Mouse (Mus musculus) megakaryocyte, embryonic 14.5 days (primary cell): ENCODE data around the gene Tnk1. TPM values are rescaled to one million over a fixed set of nuclear protein-coding genes. Genes with fewer than 3 reads are reported as not detected.

Experiments used
- H3K27me3 ChIP-seq: replicated peaks from 2 replicates; pipeline ENCODE3; 2012; ENCODE audit warnings: inconsistent platforms
- H3K36me3 ChIP-seq: replicated peaks from 2 replicates; pipeline ENCODE3; 2012; ENCODE audit warnings: low read length, inconsistent platforms, mixed read lengths
- H3K4me1 ChIP-seq: 2 replicates; pipeline ENCODE4 v1.6.1; 2012; ENCODE audit warnings: inconsistent platforms
- H3K4me3 ChIP-seq: replicated peaks from 2 replicates; pipeline ENCODE3; 2012; ENCODE audit warnings: moderate library complexity, mild to moderate bottlenecking, inconsistent platforms
- H3K9me3 ChIP-seq: 2 replicates; pipeline ENCODE4 v1.6.1; 2012; ENCODE audit warnings: inconsistent platforms
- FLI1 ChIP-seq: IDR thresholded peaks from 2 replicates; pipeline ENCODE4 v1.6.1; 2012; ENCODE audit warnings: low read length, inconsistent platforms, mixed read lengths
- GATA1 ChIP-seq: IDR thresholded peaks from 3 replicates; pipeline ENCODE4 v1.6.1; 2012; ENCODE audit warnings: mixed read lengths, low read length, inconsistent platforms, borderline replicate concordance
- polyA plus RNA-seq: library from polyadenylated mRNA; stranded (reverse); fragments of >175 nt; gene quantifications from 2 replicates; pipeline ENCODE4 v1.2.3, GENCODE M21; 2012; ENCODE audit warnings: low replicate concordance; ENCODE audit not compliant: insufficient read depth

The Tnk1 gene
- polyA plus RNA-seq, 1 experiment, result not detected

- Histone ChIP-seq H3K27me3 (peaks cover 78% of the 10 kb centered on the region), H3K4me1 (peaks cover 45% of the 10 kb centered on the region), H3K4me3 (no peak within 1 kb of the TSS), H3K36me3 (no peaks in the 10 kb centered on the region), H3K9me3 (peaks cover 2% of the 10 kb centered on the region)
- TF ChIP-seq GATA1 (no peak), FLI1 (no peak)
Measured at GRCm38 (mm10) chr11:69804972-69805909, 53.3 kb downstream of the Tnk1 start, which contains the start of gene Tmem102. Tmem102 (minus strand) TSS chr11:69805624.

- Histone ChIP-seq H3K9me3 (peaks cover 2% of the 10 kb centered on the region; the same call in 1 of the 2 replicates), H3K4me3 (no peak overlapping the region), H3K36me3 (no peaks in the 10 kb centered on the region), H3K27me3 (peaks cover 83% of the 10 kb centered on the region), H3K4me1 (peaks cover 51% of the 10 kb centered on the region)
- TF ChIP-seq GATA1 (no peak), FLI1 (no peak)
Measured at GRCm38 (mm10) chr11:69804652-69804940, 53.9 kb downstream of the Tnk1 start.

DNA sequence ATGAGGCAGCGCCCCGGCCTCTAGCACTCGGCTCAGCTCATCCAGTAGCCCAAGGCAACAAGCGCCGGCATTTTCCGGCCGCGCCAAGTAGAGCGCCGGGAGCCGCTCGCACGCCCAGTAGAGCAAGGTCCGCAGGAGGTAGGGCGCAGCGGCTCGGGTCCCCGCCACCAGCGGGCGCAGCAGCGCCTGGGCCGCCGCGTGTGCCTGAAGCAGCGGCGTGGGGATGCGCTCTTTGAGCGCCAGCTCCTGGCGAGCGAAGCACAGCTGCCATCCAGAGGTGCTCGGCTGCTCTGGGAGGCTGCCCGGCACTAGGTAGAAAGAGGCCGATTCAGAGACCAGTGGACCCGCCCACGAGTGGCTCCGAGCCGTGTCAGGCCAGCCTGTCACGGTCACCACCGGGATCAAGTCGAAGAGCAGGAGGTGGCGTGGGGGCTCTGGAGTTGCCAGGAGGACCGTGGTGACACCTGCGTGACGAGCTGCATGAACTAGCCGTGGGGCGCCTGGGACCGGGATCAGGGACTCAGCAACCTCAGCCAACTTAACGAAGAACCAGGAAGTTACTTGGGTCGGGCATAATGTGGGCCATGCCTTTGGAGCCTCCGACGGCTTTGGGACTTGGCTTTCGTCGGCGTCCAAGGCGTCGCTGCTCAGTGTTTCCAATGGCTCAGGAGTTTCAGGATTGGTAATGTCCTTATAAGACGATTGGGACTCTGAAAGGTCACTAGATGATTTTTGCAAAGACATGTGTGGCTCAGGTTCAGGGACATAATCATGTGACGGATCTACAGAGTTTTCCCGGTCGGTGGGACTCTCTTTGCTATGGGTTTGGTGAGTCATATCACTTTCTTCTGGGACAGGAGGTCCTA lies 54.5 kb downstream of the Tnk1 start:
- peaks cover 2% of the 10 kb centered on the region; the same call in 1 of the 2 replicates for H3K9me3 ChIP-seq
- TF ChIP-seq FLI1 (no peak), GATA1 (no peak)
- H3K4me3 ChIP-seq, result peak overlapping the region; percentile 90
- H3K36me3 ChIP-seq, result no peaks in the 10 kb centered on the region
- peaks cover 56% of the 10 kb centered on the region for H3K4me1 ChIP-seq
- H3K27me3 ChIP-seq, result peaks cover 84% of the 10 kb centered on the region

GRCm38 (mm10) chr11:69803328-69803727 lies 55.2 kb downstream of the Tnk1 start:
- H3K4me3 ChIP-seq, result peak overlapping the region; percentile 90
- H3K9me3 ChIP-seq, result peaks cover 2% of the 10 kb centered on the region; the same call in 1 of the 2 replicates
- no peak for TF ChIP-seq FLI1
- no peak for TF ChIP-seq GATA1
- H3K36me3 ChIP-seq, result no peaks in the 10 kb centered on the region
- H3K4me1 ChIP-seq, result peaks cover 57% of the 10 kb centered on the region
- peaks cover 87% of the 10 kb centered on the region for H3K27me3 ChIP-seq

DNA sequence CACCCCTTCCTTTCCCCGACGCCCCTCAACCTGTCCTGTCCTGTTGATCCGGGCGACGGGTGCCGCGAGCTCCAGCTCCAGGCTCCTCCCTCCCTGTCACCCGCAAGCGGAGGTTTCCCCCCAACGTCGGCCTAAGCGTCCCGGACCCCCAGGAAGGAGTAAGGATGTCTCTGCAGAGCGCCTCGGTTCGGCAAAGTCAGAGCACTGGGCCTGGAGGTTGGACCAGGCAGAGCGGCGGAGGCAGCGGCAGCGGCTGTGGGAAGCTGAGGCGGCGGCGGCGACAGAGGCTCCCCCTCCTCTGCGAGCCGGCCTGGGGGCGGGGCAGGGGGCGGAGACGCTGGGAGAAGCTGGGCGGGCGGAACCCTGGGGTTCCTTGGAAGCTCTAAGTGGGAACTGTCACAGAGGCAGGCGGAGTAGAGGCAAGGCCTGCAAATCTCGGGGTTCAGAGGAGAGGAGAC lies 55.9 kb downstream of the Tnk1 start:
- H3K4me1 ChIP-seq, result peaks cover 62% of the 10 kb centered on the region
- H3K27me3 ChIP-seq, result peaks cover 91% of the 10 kb centered on the region
- H3K36me3 ChIP-seq, result no peaks in the 10 kb centered on the region
- TF ChIP-seq FLI1 (no peak), GATA1 (no peak)
- H3K9me3 ChIP-seq, result peaks cover 2% of the 10 kb centered on the region; the same call in 1 of the 2 replicates
- peak overlapping the region; percentile 90 for H3K4me3 ChIP-seq

- Histone ChIP-seq H3K4me3 (peak within 1 kb of the TSS; percentile 90), H3K36me3 (no peaks in the 10 kb centered on the region), H3K9me3 (peaks cover under 1% of the 10 kb centered on the region; the same call in 1 of the 2 replicates), H3K4me1 (peaks cover 65% of the 10 kb centered on the region), H3K27me3 (peaks cover 92% of the 10 kb centered on the region)
- no peak for TF ChIP-seq GATA1
- no peak for TF ChIP-seq FLI1
Measured at GRCm38 (mm10) chr11:69801379-69801977, 57.1 kb downstream of the Tnk1 start, which contains the start of gene Fgf11. Fgf11 (minus strand) TSS chr11:69801857.

Other genes with a start within 250 kb of the Tnk1 start
- gene Shbg, start 240.8 kb downstream of the Tnk1 start, polyA plus RNA-seq, result not detected in 2 replicates
- gene Sat2, start 236.7 kb downstream of the Tnk1 start, polyA plus RNA-seq, result not detected in 2 replicates
- gene Fxr2, start 225.7 kb downstream of the Tnk1 start, polyA plus RNA-seq, result 65.7 and 84.9 TPM in 2 replicates
- gene Sox15, start 203.4 kb downstream of the Tnk1 start, polyA plus RNA-seq, result not detected in 2 replicates
- gene Mpdu1, start 196.1 kb downstream of the Tnk1 start, polyA plus RNA-seq, result 16.2 and 31.6 TPM in 2 replicates
- gene Cd68, start 192.6 kb downstream of the Tnk1 start, polyA plus RNA-seq, result 8.7 and 128 TPM in 2 replicates
- 144 and 601 TPM in 2 replicates for gene Eif4a1, start 186.3 kb downstream of the Tnk1 start, polyA plus RNA-seq
- gene Senp3, start 176.6 kb downstream of the Tnk1 start, polyA plus RNA-seq, result 54.1 and 94.8 TPM in 2 replicates
- 0.56 TPM in 1 of 2 replicates, not detected in the other for gene Tnfsf13, start 172.9 kb downstream of the Tnk1 start, polyA plus RNA-seq
- 5.3 and 13.1 TPM in 2 replicates for gene Tnfsf12, start 162.9 kb downstream of the Tnk1 start, polyA plus RNA-seq
- 2.0 and 2.5 TPM in 2 replicates for gene Tnfsfm13, start 162.6 kb downstream of the Tnk1 start, polyA plus RNA-seq
- gene Polr2a, start 100.1 kb downstream of the Tnk1 start, polyA plus RNA-seq, result 36.5 and 129 TPM in 2 replicates
- gene Slc35g3, start 96.8 kb downstream of the Tnk1 start, polyA plus RNA-seq, result not detected in 2 replicates
- gene Zbtb4, start 92.8 kb downstream of the Tnk1 start, polyA plus RNA-seq, result 1.9 and 3.9 TPM in 2 replicates
- gene Chrnb1, start 62.8 kb downstream of the Tnk1 start, polyA plus RNA-seq, result not detected in 2 replicates
- 0.64 TPM in 1 of 2 replicates, not detected in the other for gene Fgf11, start 56.9 kb downstream of the Tnk1 start, polyA plus RNA-seq
- gene Tmem102, start 53.1 kb downstream of the Tnk1 start, polyA plus RNA-seq, result not detected in 2 replicates
- not detected in 2 replicates for gene Gm39566, start 43.4 kb downstream of the Tnk1 start, polyA plus RNA-seq
- not detected in 2 replicates for gene Spem2, start 40.3 kb downstream of the Tnk1 start, polyA plus RNA-seq
- not detected in 2 replicates for gene Spem1, start 36.5 kb downstream of the Tnk1 start, polyA plus RNA-seq
- 4.9 and 17.7 TPM in 2 replicates for gene Nlgn2, start 20.9 kb downstream of the Tnk1 start, polyA plus RNA-seq
- 742 and 1,105 TPM in 2 replicates for gene Tmem256, start 20.2 kb downstream of the Tnk1 start, polyA plus RNA-seq
- gene Plscr3, start 12.4 kb downstream of the Tnk1 start, polyA plus RNA-seq, result 41.3 and 79.4 TPM in 2 replicates
- gene Tmem95, start 19.3 kb upstream of the Tnk1 start, polyA plus RNA-seq, result not detected in 2 replicates
- gene Kctd11, start 22.7 kb upstream of the Tnk1 start, polyA plus RNA-seq, result 0.98 TPM in 1 of 2 replicates, not detected in the other
- 47.6 and 58.4 TPM in 2 replicates for gene Acap1, start 36.8 kb upstream of the Tnk1 start, polyA plus RNA-seq
- gene 2810408A11Rik, start 42.3 kb upstream of the Tnk1 start, polyA plus RNA-seq, result 0.25 TPM in 1 of 2 replicates, not detected in the other
- gene Neurl4, start 42.3 kb upstream of the Tnk1 start, polyA plus RNA-seq, result 17.6 and 26.8 TPM in 2 replicates
- 116 and 124 TPM in 2 replicates for gene Gps2, start 55.2 kb upstream of the Tnk1 start, polyA plus RNA-seq
- gene Eif5a, start 63.2 kb upstream of the Tnk1 start, polyA plus RNA-seq, result 2,079 and 2,119 TPM in 2 replicates
- gene Ybx2, start 77.1 kb upstream of the Tnk1 start, polyA plus RNA-seq, result 0.75 TPM in 1 of 2 replicates, not detected in the other
- gene Slc2a4, start 89.5 kb upstream of the Tnk1 start, polyA plus RNA-seq, result not detected in 2 replicates
- gene Cldn7, start 106.0 kb upstream of the Tnk1 start, polyA plus RNA-seq, result not detected in 2 replicates
- gene Ctdnep1, start 122.4 kb upstream of the Tnk1 start, polyA plus RNA-seq, result 289 and 291 TPM in 2 replicates
- gene Elp5, start 123.8 kb upstream of the Tnk1 start, polyA plus RNA-seq, result 11.0 TPM in 1 of 2 replicates, not detected in the other
- gene Gabarap, start 132.4 kb upstream of the Tnk1 start, polyA plus RNA-seq, result 495 and 977 TPM in 2 replicates
- gene Phf23, start 137.0 kb upstream of the Tnk1 start, polyA plus RNA-seq, result 24.1 and 85.6 TPM in 2 replicates
- 28.6 and 64.4 TPM in 2 replicates for gene Dvl2, start 141.9 kb upstream of the Tnk1 start, polyA plus RNA-seq
- 12.7 and 34.2 TPM in 2 replicates for gene Acadvl, start 156.7 kb upstream of the Tnk1 start, polyA plus RNA-seq
- gene Dlg4, start 158.2 kb upstream of the Tnk1 start, polyA plus RNA-seq, result 16.1 and 22.0 TPM in 2 replicates
- 0.36 TPM in 1 of 2 replicates, not detected in the other for gene Asgr1, start 195.4 kb upstream of the Tnk1 start, polyA plus RNA-seq
- gene Asgr2, start 233.9 kb upstream of the Tnk1 start, polyA plus RNA-seq, result 0.09 TPM in 1 of 2 replicates, not detected in the other